Mouse (Mus musculus) frontal cortex, postnatal 14 days (tissue): ENCODE data around the gene 1810046K07Rik.

Experiments used
- DNase-seq, 2 experiments: peaks; one replicate each; pipeline ENCODE4 v3.0.0; 2022; ENCODE audit warnings: low spot score in 2 of 2

The 1810046K07Rik gene

DNA sequence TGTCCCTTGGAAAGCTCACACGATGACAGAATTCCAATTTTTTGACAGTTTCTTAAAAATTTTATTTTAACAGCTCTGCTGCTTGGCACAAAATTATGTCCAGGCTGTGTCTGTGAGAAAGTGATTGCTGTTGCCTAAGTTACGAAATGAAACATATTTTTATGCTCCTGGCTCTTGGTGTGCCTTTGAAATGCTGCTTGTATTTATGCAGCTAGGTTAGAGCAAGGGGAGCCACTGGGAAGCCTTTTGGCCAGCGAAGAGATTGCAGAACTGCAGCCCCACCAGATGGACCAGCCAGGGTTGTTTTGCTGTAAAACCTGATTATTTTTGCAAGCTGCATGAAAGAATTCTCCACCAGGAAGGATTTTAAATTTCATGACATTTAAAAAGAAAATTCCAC is 23.6 kb downstream of the 1810046K07Rik start:
- peak; percentile 16 to 25 for DNase-seq

DNA sequence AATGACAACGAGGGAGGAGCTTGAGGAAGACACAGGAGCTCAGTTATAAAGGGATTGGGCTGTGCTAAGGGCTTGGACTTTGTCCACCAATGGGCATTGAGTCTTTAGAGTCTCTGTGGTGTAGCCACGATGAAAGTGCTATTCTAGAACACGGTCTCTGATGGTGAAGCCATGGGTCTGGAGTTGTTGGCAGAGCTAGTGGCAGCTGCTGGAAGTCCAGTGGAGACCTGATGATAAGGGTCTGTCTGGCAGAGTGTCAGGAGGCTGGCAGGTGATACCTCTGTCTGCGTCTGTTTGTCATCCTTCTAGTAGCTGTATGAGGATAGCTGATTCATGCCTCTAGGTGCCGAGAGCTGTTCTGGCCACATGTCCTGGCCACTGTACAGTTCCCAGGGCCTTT is 24.7 kb downstream of the 1810046K07Rik start:
- DNase-seq = no peak

DNA sequence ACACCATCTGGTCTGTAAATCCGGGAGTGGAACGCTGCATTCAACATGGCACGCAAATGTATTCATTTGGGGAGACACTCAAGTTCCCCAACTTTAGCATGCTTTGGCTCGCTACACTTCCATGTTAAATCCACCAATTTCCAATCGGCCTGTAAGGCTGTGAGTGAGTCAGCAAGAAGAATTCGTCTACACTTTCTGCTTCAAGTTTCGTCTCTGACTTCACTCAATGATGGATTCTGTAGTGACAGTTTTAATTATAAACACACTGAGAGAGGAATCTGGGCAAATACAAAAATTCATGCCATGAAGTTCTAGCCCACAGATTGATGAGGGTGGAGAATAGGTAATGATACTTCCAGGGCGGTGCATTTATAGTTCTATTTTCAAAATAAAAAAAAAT is 35.2 kb downstream of the 1810046K07Rik start:
- no peak for DNase-seq

DNA sequence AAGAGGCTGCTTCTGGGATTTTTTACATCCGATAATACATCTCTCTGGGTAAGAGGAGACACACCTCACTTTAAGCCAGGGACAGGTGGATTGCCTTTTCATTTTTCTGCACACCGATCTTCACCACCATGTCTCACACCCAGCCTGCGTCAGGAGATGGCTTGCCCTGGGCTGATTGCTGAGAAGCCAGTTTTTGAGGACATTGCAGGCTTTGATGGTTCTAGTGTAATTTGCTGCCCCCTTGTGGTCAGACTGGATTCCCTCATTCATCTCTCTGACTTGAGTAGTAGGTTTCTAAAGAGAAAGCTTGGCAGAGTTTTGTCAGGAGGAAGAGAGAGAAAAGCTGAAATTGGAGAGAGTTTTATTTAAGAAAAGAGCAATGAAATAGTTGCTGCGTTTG is 36.0 kb downstream of the 1810046K07Rik start:
- peak; percentile 55 to 74 for DNase-seq

DNA sequence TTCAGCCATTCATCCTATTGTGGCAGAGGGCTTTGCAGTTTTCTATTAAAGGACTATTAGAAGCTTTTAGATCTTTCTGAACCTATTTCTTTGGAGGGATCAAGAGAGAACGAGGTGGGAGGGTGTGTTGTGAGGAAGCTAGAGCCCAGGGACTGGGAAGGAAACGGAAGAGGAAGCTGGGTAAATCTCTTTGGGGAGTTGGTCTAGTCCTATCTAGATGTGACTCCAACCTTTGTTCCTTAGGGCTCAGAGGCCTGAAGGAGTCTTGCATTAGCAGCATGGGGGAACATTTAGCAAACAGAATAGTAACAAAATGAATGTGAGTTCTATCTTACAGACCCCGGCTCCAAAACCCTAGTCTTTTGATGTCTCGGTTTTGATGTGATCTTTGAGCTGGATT is 37.7 kb downstream of the 1810046K07Rik start:
- no peak for DNase-seq

DNA sequence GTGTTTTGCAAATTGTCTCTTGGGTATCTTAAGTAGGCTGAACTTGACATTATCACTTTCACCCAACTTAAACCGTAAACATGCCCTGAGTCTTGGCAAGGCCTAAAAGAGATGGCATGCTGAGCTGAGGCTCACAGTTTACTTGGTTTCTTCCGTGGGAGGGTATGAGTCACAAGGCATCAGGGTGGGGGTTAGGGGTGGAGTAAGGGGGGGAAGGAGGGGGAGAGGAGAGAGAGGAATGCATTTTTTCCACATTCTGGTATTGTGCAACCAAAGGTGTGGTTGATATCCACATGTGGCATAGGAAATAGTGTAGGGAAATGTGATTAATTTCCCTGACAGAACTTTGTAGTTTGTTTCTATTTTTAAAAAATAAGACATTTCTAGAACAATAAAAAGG is 42.6 kb downstream of the 1810046K07Rik start:
- DNase-seq = no peak

DNA sequence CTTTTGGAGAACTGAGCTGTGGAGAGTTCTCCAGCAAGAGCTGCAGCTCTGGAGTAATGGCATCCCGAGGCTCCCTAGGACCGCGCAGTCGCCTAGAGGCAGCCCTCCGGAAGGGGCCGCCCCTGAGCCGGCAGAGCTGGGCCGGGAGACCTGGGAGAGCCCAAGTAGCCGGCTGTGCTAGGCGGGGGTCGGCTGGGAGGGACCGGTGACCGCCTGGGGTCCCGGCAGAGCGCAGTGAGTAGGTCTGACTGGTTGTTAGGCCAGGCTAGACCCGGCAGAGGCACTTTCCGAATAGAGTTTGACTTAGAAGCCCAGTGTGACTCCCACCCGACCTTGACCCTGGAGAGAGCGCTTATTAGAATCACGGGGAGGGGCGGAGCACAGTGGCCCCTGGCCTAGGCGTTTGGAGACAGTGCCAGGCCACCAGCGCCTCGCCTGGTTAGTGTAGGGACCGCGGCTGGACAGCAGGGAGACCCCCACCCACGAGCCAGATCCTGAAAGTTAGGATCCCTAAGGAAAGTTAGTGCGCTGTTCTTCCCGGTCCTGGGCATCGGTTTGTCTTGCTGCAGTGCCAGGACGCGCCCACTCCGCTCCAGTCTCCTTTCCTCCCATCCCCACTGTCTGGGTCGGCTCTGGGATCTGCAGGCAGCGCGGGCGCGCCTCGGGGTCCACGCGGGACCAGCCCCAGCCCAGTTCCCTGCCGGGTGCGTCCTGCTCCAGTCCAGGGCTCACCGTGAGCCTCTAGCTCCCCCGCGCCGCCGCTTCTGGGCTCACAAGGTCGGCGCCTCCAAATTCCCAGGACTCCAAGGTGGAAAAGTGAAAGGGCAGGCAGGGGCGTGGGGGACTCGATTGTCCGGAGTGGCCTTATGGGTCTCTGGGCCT is 50.0 kb downstream of the 1810046K07Rik start, which contains the start of gene Colca2:
Colca2 (minus strand) TSS at position 70 of the 882 bp plus-strand sequence.
- peak; percentile 44 to 54 for DNase-seq

DNA sequence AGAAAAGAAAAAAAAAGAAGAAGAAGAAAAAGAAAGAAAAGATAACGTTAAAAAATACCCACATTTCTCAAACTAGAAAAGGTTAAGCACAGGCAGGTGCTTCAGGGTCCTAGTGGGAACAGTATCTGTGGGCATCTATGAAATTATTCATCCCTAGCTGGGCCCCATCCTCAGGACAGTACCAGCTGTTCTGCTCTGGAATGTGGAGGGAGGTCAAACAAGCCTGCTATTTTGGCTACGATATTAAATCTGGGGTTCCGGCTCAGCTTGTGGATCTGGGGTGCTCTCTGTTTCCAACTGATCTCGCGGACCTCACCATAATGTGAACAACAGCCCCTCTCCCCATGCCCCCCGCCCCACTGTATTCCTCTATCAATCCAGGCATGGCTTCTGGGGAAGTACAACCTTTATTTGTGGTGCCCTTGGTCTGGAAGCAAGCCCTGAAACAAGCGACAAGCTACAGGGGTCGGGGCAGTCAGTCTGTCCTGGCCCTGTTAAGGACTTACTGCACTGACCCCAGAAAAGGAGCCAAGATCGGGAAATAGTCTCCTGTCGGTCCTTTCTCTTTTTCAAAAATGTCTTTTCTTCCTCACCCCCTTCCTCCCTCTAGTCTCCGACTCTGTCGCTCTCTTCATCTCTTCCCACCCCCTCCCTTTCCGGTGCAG is 50.8 kb downstream of the 1810046K07Rik start:
- no peak for DNase-seq

DNA sequence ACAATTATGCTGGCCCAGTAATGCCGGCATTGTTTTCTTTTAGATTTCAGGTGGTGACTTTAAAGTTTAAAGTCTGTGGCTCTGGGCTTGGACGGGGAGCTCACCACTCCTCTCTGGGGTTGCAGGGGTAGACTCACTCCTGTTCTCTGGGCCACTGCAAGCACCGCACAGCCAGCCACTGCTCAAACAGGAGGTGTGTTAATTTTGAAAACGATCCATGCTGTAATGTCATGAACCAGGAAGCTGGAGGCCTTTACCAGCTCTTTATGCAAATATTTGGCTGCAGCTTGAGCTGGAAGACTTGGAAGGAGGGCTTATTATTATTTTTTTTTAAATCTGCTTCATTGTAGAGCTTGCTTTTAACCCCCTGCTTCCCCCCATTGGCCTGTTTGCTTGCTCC is 54.0 kb downstream of the 1810046K07Rik start:
- no peak for DNase-seq

DNA sequence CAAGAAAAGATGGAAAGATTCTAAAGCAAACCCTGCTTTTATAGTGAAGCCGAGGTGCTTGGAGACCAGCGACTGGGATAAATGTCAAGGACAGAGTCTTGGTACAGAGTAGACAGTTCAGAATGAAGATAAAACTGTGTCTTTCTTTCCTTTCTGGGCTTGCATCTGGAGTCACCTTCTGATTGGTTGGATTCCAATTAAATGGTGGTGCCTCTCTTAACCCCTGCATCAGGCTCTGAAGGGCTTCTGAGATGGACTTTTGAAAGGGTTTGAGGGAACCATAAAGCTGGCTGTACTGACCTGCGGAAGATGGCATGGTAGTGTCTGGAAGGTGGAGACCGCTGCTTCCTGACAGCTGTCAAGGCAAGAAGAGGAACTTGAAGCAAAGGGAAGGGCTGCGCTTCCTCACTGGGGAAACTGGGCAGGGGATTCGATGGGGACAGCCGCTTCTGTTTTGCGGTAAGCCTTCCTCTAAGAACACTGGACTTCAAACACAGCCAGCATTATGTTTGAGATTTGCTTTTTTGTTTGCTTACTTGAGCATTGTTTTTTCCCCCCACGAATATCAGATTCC is 55.0 kb downstream of the 1810046K07Rik start:
- DNase-seq = no peak

DNA sequence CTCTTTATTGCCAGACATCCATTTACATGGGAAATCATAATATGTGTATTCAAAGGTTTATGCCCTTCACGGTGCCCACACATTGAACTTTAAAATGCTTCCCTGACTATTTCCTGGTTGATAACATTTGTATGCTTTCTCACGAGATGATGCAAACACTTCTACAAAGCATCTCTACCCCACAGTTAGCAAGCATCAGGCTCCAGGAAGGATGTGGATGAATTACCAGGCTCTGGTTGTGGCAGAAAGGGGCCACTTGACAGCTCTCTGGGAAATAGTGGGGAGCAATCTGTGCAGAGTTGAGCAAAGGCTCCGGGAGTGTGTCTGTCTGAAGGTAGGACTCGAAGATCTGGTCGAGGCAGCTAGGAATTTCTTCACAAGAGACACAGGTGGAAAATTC is 56.6 kb downstream of the 1810046K07Rik start:
- DNase-seq = no peak

DNA sequence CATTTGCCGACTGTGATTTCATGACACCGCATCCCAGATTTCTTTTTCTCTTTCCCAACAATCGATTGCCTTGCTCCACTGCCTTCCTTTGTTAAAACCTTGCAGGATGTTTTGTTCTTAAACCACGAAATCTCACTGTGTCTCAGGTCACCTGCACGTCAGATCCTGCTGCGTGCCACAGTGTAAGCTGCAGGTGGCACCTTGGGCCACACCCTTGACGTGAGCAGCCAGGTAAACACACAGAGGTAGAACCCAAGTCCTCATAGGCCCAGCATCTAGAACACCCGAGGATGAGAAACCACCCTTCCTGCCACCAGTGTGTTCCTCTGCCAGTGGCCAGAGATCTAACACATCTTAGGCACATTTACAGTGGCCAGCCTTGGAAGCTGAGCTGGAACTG is 57.6 kb downstream of the 1810046K07Rik start:
- no peak for DNase-seq

DNA sequence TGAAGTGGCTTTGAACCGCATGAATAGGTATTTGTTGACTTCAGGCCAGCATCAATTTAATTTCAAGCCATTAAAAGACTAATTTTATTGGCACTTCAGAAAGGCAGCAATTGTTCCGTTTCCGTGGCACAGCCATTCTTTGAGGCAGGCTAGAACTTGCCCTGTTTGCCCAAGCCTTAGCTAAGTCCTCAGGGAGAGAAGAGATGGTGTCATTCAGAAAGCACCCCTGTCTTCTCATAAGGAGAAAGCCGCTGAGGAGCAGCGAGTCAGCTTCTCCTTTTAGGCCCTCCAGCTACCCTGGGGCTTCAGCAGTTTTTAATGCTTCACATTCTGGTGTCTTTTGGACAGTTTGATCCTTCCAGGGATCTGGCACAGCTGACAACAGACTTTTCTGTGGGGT is 59.9 kb downstream of the 1810046K07Rik start:
- no peak for DNase-seq

DNA sequence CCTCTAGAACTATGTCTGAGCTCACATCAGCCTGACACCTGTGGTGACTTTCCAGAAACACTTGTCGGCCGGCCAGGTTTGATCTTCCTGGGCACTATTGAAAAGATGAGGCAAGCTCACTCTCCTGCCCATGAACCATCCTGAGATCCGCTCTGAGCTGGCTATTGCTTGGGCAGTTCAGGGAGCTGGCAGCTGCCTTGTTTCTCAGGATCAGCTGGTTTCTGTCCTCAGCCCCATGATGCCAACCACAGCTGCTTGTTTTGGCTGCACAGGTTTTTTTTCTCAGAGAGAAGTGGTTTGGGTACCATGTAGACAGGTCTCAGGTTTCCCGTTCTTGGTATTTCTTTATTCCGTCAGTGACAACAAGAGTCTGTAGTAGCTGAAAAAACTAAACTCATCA is 70.3 kb downstream of the 1810046K07Rik start:
- DNase-seq = no peak

DNA sequence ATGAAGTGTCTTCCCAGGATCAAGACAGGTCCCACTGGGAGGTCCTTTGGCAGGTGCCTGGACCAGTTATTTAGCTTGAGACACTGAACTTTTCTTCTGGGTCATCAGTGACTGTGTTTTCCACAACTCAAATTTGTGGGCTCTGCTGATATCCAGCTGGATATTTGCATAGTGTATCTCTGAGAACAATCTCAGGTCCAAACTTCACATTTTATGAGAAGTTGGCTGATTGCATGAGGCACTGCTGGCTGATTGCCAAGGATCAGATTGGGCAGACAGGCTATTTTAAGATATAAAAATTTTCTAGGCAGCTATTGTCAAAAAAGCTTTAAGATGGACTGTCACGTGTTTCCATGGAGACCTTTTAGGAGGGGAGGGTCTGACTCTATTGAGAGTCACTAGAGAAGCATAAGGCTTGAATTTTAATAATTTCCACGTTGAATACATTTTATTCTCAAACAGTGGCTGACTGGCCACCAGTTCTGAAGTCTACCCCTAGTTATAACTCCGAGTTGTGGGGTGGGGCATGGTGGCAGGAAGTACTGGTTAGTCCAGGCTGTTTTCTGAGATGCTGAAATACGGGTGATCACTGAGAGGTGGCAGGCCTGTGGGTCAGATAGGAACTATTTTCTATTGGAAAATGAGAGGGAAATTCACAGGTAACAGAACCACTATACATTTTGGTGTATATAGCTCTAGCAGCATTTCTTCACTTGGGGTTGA is 71.8 kb downstream of the 1810046K07Rik start:
- no peak for DNase-seq
